Mouse (Mus musculus): ENCODE data around the gene Ergic1. TPM values are rescaled to one million over a fixed set of nuclear protein-coding genes. Genes with fewer than 3 reads are reported as not detected.

Ergic1 gene
- polyA plus RNA-seq, 1 experiment from 2014 or later: 100 TPM

DNA sequence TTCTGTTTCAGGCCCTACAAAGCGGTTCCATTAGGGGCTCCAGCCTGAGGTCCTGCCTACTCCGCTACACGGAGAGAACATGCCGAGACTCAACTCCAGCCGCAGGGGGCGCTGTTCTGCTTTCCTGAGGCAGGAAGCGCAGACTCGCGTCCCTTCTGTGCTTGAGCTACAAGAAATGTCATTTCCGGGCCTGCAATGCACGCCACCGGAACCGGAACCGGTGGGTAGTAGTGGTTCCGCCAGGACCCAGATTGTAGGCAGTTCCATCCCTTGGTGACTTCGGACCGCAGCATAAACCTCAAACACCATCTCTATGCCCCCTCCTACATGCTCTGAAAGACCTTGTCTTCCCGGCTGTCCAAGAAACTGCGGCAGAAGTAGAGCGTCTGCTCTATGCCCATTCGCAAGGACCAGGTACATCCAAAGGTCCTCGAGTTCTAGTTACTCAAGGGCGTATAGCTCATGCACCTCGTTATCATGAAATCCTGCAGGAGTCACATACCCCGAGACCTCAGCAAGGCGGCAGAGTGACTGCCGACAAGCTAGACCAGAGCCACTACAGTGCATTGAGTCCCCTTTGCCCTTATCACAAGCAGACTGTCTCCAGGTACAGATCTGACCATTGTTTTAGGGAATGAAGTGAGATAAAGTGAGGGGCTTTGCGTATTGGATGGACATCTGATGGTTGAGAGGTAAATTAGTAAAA is 101.8 kb downstream of the Ergic1 start, which contains the start of gene Atp6v0e:
Gene Atp6v0e, plus strand, starts transcription at position 254 of the 706 bp plus-strand sequence.
- 2% methylated on average over 28 of the region's 28 CpGs for WGBS
- peak within 1 kb of the TSS; percentile 63 for H3K4me3 ChIP-seq
- peak within 1 kb of the TSS; percentile 56 for H3K9ac ChIP-seq
- peak within 1 kb of the TSS; percentile 87 for H3K4me2 ChIP-seq
- peaks cover 18% of the 10 kb centered on the region for H3K4me1 ChIP-seq
- peak within 1 kb of the TSS; percentile 70 for H3K27ac ChIP-seq
- H3K9me3 ChIP-seq: no peaks in the 10 kb centered on the region
- H3K36me3 ChIP-seq (replicated peaks): no peaks in the 10 kb centered on the region
- no peaks in the 10 kb centered on the region for H3K27me3 ChIP-seq (replicated peaks)
- peak; percentile 89 for ATAC-seq (replicated peaks)

DNA sequence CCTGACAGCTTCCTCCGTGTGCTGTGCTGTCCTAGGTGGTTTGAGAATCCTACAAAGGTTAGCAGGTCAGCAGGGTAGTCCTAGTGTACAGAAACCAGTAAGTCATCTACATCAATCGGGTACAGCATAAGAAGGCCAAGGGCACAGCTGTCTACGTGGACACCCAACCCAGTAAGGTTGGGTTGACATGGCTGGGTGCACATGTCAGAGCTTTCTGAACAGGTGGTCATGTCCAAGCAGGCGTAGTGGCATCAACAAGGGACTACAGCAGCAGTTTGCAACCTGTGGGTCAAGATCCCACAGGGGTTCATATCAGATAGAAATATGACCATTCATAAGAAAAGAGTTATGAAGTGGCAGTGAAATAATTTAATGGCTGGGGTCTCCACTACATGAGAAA is 104.3 kb downstream of the Ergic1 start:
- WGBS: 87% methylated on average over 4 of the region's 4 CpGs
- ATAC-seq (replicated peaks): no peak
- H3K9ac ChIP-seq: no peak overlapping the region
- no peaks in the 10 kb centered on the region for H3K9me3 ChIP-seq
- peaks cover 9% of the 10 kb centered on the region for H3K4me1 ChIP-seq
- H3K36me3 ChIP-seq (replicated peaks): no peaks in the 10 kb centered on the region
- H3K4me2 ChIP-seq: no peak overlapping the region
- no peak overlapping the region for H3K4me3 ChIP-seq
- no peak overlapping the region for H3K27ac ChIP-seq
- H3K27me3 ChIP-seq (replicated peaks): no peaks in the 10 kb centered on the region

DNA sequence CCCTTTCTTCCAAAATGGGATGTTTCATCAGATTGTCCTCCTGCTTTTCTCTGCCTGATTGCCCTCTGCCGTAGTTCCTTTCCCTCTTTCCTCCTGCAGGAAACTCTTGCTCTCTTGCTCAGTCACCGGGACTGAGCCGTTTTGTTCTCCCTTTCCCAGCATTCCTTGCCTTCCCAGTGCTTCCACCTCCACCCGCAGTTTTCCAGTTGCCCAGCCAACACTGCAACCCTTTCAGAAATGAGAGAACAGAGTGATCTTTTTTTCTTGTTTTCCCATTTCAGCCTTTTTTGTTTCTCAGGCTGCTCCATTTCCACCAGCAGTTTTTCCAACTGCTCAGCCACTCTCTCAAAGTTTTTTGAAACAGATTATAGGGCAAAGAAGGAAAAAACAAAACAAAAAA is 110.0 kb downstream of the Ergic1 start:
- no peak for ATAC-seq (replicated peaks)
- Histone ChIP-seq H3K9ac (no peak overlapping the region), H3K27me3 (replicated peaks) (peaks cover 8% of the 10 kb centered on the region; the same call in 1 of the 2 replicates), H3K27ac (no peak overlapping the region), H3K4me2 (no peak overlapping the region), H3K4me1 (peaks cover 4% of the 10 kb centered on the region), H3K36me3 (replicated peaks) (no peaks in the 10 kb centered on the region), H3K9me3 (no peaks in the 10 kb centered on the region), H3K4me3 (no peak overlapping the region)
- WGBS: 53% methylated on average over 4 of the region's 4 CpGs

DNA sequence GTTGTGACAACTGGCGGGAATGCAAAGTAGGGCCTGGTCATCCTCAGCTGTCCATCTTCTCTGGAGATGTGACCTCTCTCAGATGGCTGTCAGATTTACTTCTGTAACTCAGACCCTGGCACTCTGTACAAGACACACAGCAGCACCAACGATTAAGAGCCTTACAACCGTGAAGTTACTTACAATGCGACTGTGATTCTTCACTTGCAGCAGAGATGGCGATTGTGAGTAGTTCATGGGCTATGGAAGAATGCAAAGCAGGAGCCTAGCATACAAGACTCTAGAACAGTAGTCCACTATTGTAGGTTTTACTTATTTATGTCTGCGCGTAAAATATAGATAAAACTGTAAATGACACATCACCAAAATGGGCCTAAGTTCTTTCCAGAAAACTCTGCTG is 114.6 kb downstream of the Ergic1 start:
- Histone ChIP-seq H3K4me2 (peak overlapping the region; percentile 69), H3K36me3 (replicated peaks) (no peaks in the 10 kb centered on the region), H3K4me1 (peaks cover 31% of the 10 kb centered on the region), H3K27ac (peak overlapping the region; percentile 90), H3K4me3 (peak overlapping the region; percentile 86), H3K9me3 (no peaks in the 10 kb centered on the region), H3K27me3 (replicated peaks) (peaks cover 8% of the 10 kb centered on the region; the same call in 1 of the 2 replicates), H3K9ac (peak overlapping the region; percentile 84)
- ATAC-seq (replicated peaks): peak; percentile 62
- WGBS: 21% methylated on average over 7 of the region's 7 CpGs

DNA sequence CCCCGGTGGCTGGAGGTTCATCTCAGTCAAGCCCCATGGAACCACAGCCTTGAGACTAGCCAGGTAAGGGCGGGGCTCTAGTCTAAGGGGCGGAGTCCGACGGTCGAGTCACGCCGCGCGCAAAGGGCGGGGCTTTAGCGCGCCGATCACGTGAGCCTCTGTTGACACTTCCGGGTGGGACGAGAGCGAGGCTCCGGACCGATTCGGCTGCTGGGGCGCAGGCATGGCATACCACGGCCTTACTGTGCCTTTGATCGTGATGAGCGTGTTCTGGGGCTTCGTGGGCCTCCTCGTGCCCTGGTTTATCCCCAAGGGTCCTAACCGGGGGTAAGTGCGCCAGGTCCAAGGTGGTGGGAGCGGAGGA is 114.9 kb downstream of the Ergic1 start:
- peak overlapping the region; percentile 90 for H3K27ac ChIP-seq
- peak; percentile 95 for ATAC-seq (replicated peaks)
- H3K4me3 ChIP-seq: peak overlapping the region; percentile 86
- peak overlapping the region; percentile 84 for H3K9ac ChIP-seq
- WGBS: under 1% methylated on average over 30 of the region's 30 CpGs
- H3K4me2 ChIP-seq: peak overlapping the region; percentile 69
- H3K4me1 ChIP-seq: peaks cover 31% of the 10 kb centered on the region
- peaks cover 6% of the 10 kb centered on the region; the same call in 1 of the 2 replicates for H3K27me3 ChIP-seq (replicated peaks)
- H3K9me3 ChIP-seq: no peaks in the 10 kb centered on the region
- H3K36me3 ChIP-seq (replicated peaks): no peaks in the 10 kb centered on the region

DNA sequence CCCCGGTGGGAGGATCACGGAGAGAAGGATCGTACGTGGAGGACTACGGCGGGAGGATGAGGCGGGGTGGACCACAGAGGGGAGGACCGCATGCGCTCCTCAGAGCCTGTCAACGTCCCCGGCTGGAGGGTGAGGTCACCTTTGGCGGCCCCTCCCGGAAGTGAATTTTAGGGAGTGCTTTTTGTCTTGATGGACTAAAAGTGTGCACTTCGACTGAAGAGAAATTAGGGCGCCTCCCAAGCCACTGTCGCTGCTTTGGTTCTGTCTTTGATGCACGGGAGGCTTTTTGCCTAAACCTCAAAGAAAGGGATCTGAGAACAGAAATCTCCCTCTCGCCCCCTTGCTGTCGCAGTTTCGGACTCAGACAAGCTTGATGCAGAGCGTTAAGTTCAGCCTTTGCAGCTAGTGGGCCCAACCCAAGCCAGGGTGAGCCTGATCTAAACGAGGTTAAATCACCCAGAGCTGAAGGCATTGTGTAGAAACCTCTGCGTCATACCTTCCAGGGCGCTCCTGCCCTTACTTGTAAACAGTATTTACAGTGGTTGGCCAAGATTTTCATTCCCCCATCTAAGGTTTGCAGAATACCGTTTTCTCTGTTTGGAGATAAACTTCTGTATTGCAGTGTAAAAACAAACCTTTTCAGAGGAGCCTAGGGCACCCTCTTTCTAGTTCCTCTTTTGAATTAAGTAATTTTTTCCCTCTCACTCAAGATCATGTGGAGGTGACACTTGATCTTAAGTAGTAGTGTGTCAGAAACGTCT is 115.5 kb downstream of the Ergic1 start:
- H3K36me3 ChIP-seq (replicated peaks): no peaks in the 10 kb centered on the region
- peaks cover 4% of the 10 kb centered on the region; the same call in 1 of the 2 replicates for H3K27me3 ChIP-seq (replicated peaks)
- 5% methylated on average over 26 of the region's 26 CpGs for WGBS
- H3K4me2 ChIP-seq: peak overlapping the region; percentile 69
- peak; percentile 91 for ATAC-seq (replicated peaks)
- no peaks in the 10 kb centered on the region for H3K9me3 ChIP-seq
- peak overlapping the region; percentile 84 for H3K9ac ChIP-seq
- peak overlapping the region; percentile 86 for H3K4me3 ChIP-seq
- peak overlapping the region; percentile 90 for H3K27ac ChIP-seq
- H3K4me1 ChIP-seq: peaks cover 31% of the 10 kb centered on the region

DNA sequence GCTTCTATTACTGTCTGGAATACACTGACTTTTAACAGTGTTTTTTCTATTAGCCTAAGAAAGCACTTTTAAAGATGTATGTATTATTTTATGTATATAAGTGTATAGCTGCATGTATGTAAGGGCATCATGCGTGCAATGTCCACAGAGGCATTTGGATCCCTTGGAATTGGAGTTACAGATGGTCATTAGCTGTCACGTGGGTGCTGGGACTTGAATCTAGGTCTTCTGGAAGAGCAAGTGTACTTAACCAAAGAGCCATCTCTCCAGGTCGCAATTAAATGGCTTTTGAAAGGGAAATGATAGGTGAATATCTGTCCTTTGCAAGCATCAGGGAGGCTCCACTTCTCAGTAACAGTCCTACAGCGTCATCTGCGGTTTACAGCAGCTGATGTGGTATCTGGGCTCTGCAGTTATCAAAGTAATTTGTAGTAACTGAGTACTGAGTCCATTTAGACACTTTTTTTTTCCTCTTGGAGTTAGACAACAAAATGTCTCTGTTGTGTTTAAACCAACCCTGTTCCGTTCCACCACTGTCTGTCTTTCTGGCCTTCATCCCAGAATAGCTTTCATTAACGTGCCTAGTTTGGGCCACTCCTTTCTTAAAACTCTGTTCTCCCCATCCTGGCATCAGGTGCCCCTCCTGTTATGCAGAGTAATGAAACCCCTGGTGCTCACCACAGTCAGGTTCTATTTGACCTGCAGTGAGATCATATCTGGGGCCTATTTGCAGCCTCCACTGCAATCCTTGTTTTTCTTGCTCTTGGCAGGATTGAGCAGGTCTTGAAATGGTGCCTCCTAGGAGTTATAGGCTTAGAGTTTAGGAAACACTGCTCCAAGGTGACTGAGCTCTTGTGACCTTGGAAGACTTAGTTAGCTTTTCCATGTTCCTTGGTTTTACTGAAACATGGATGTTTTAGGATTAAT is 116.7 kb downstream of the Ergic1 start:
- H3K27me3 ChIP-seq (replicated peaks): peaks cover 4% of the 10 kb centered on the region; the same call in 1 of the 2 replicates
- no peak overlapping the region; the same call in 1 of the 2 replicates for H3K27ac ChIP-seq
- 89% methylated on average over 7 of the region's 7 CpGs for WGBS
- ATAC-seq (replicated peaks): no peak
- H3K4me2 ChIP-seq: peak overlapping the region; percentile 69
- H3K36me3 ChIP-seq (replicated peaks): peaks cover under 1% of the 10 kb centered on the region; the same call in 1 of the 2 replicates
- H3K4me3 ChIP-seq: peak overlapping the region; percentile 86
- H3K9ac ChIP-seq: peak overlapping the region; percentile 22
- H3K9me3 ChIP-seq: no peaks in the 10 kb centered on the region
- H3K4me1 ChIP-seq: peaks cover 31% of the 10 kb centered on the region

DNA sequence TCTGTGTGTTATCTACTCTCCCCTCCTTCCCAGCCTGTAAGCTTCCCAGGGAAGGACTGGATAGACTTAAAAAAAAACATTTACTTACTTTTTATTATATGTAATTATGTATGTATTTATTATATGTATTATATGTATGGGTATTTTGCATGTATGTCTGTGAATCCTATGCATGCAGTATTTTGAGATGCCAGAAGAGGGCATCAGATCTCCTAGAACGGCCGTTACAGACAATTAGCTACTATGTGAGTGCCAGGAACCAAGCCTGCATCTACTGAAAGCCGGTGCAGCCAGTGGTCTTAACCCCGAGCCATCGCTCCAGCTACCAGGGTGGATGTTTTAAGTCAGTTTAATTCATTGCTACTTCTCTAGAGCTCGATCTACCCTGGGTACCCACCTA is 120.0 kb downstream of the Ergic1 start:
- Histone ChIP-seq H3K4me3 (no peak overlapping the region), H3K4me1 (peaks cover 28% of the 10 kb centered on the region), H3K27ac (no peak overlapping the region), H3K36me3 (replicated peaks) (peaks cover 9% of the 10 kb centered on the region; the same call in 1 of the 2 replicates), H3K27me3 (replicated peaks) (no peaks in the 10 kb centered on the region), H3K9ac (no peak overlapping the region), H3K4me2 (no peak overlapping the region), H3K9me3 (no peaks in the 10 kb centered on the region)
- 92% methylated on average over 6 of the region's 6 CpGs for WGBS
- no peak for ATAC-seq (replicated peaks)

DNA sequence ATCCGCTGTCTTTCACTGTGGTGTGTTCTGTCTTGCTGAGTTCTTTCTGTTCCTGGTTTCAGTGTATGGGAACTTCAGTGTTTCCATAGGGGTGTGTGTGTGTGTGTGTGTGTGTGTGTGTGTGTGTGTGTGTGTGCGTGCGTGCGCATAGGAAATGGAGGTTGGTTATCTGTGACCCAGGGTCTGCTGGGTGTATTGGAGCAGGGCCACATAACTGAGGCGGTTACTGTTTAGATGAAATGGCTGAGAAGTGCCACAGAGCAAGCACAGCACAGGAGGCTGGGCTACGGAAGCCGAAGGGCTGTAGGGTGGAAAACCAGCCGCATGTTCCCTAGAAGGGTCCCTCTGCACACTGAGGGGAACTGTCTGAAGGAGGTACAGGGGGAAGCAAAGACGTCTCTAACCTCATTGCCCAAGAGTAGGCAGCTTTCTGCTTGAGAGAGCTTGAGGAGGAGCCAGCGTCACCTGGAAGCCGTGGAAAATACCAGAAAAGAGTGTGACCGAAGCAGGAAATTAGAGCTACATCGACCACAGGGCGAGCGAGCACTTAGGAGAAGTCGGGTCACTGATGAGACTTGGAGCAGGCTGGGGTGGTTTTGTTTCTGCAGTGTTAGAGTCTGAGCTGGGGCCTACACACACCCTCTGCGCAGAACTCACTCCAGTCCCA is 125.2 kb downstream of the Ergic1 start:
- Histone ChIP-seq H3K4me1 (0 out of 2 replicates have a peak, but pooled peaks cover 6% of the 10 kb centered on the region), H3K9me3 (no peaks in the 10 kb centered on the region), H3K4me2 (no peak overlapping the region), H3K4me3 (no peak overlapping the region), H3K9ac (no peak overlapping the region), H3K27ac (no peak overlapping the region), H3K36me3 (replicated peaks) (peaks cover 9% of the 10 kb centered on the region; the same call in 1 of the 2 replicates), H3K27me3 (replicated peaks) (no peaks in the 10 kb centered on the region)
- no peak for ATAC-seq (replicated peaks)
- WGBS: 93% methylated on average over 17 of the region's 17 CpGs

DNA sequence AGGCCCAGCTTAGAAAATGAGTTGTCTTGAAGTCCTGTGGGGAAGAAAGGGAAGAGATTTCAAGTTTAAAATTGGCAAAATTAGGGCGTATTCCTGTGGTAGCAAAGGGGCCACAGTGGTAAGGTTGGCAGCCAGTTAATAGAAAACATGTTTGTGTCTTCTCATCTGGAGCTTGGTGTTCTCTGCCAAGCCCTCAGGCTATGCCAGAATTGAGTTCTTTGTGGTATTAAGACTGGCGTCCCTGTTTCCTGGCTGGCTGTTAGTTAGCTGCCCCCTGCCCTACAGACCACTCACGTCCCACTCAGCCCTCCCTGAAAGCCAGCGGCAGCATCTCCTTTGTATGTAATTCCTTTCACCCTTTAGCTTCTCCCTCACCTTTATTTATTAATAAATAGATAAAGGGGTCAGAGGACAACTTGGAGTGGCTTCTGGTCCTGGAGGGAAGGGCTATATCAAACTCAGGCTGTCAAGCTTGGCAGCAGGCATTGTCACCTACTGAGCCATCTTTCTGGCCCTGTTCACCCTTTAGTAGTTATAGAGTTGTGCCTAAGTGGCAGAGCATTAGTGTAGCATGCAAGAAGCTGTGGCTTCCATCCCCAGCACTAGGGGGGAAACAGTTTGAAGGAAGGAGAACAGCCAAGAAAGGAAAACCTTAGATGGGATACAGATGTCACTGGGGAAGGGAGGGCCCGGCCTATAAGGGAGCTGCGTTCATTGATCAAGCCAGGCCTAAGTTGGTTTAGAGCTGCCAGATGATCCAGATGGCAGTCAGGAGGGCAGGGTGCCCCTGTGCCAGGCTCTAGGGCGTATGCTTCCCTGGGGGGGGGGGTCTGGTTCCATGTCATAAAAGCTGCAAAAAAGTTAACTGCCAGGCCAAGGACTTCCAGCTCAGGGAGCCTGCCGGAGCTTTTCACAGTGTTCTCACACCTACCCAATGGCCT is 127.8 kb downstream of the Ergic1 start:
- H3K4me3 ChIP-seq: no peak overlapping the region
- 0 out of 2 replicates have a peak, but pooled peaks cover 5% of the 10 kb centered on the region for H3K36me3 ChIP-seq (replicated peaks)
- H3K9me3 ChIP-seq: no peaks in the 10 kb centered on the region
- 0 out of 2 replicates have a peak, but pooled peaks cover 6% of the 10 kb centered on the region for H3K4me1 ChIP-seq
- no peaks in the 10 kb centered on the region for H3K27me3 ChIP-seq (replicated peaks)
- 72% methylated on average over 8 of the region's 8 CpGs for WGBS
- H3K9ac ChIP-seq: no peak overlapping the region
- ATAC-seq (replicated peaks): no peak
- no peak overlapping the region for H3K4me2 ChIP-seq
- peak overlapping the region; percentile 58 for H3K27ac ChIP-seq

All from midbrain, embryonic 15.5 days (tissue).